ENCODE assay signal across 7 mouse cellular contexts in the genomic region with DNA sequence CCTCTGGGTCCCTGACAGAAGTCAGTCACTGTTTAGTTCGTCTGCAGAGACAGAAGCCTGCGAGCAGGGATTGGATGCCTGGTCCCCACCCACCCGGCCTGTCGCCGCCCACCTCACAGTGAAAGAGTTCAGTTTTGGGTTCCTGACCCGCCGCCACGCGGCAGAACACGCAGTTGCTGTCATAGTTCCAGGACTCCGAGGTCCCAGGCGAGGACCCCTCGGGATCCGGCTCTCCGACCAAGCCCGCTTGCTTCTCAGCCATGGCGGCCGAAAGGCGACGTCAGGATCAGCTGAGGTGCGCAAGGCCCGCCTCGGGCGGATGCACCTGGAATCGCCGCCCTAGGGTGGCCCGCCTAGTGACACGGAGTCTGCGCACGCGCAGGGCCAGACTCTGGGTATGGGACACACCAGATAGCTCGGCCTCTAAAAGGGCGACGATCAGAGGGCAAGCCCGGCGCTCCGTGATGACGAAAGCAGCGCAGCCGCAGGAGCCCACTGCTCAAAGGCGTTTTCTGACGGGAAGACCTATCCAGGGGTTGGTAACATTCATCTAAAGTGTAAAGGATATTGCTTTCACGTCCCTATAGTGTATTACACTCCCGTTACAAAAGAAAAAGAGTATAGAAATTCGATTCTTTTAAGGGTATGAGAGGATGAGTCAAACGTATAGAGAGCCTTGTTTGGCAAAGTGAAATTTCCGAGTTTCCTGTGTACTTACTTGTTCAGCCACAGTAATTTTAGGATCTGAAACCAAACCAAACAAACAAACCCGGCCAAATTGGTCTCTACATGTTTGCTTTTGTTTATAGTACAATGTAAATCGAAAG. TPM values are rescaled to one million over a fixed set of nuclear protein-coding genes. Genes with fewer than 3 reads are reported as not detected.
A peak's percentile ranks its signal among the peaks of the same experiment; 100 is the strongest.
DNase-seq lines count a peak whose midpoint lies in the region; ATAC-seq lines count a peak whose summit lies in the region.

No protein-coding gene starts in this region.

- peak overlapping the region; percentile 72 for H3K27ac ChIP-seq in embryonic facial prominence, embryonic 11.5 days (replicated peaks; ENCODE audit: low read depth, low read length)
- peak overlapping the region; percentile 90 for H3K27ac ChIP-seq in limb, embryonic 10.5 days
- H3K27ac ChIP-seq in midbrain, embryonic 13.5 days: peak overlapping the region; percentile 91

- H3K36me3 ChIP-seq in embryonic facial prominence, embryonic 11.5 days (replicated peaks; ENCODE audit: control insufficient read depth, insufficient read depth, low read depth, low read length): no peaks in the 10 kb centered on the region
- H3K36me3 ChIP-seq in limb, embryonic 10.5 days: no peaks in the 10 kb centered on the region
- H3K36me3 ChIP-seq in midbrain, embryonic 13.5 days: no peaks in the 10 kb centered on the region

- 1% methylated on average over 49 of the region's 49 CpGs for WGBS in embryonic facial prominence, embryonic 11.5 days
- 2% methylated on average over 49 of the region's 49 CpGs for WGBS in limb, embryonic 10.5 days
- 1% methylated on average over 49 of the region's 49 CpGs for WGBS in midbrain, embryonic 13.5 days

- H3K27me3 ChIP-seq in embryonic facial prominence, embryonic 11.5 days (ENCODE audit: control insufficient read depth, insufficient read depth, low read length): no peaks in the 10 kb centered on the region
- no peaks in the 10 kb centered on the region for H3K27me3 ChIP-seq in limb, embryonic 10.5 days (ENCODE audit: low read depth, poor library complexity, severe bottlenecking)
- no peaks in the 10 kb centered on the region for H3K27me3 ChIP-seq in midbrain, embryonic 13.5 days

- H3K9ac ChIP-seq in embryonic facial prominence, embryonic 11.5 days (replicated peaks; ENCODE audit: low read length): peak overlapping the region; percentile 75
- H3K9ac ChIP-seq in midbrain, embryonic 13.5 days (replicated peaks): peak overlapping the region; percentile 77

- H3K4me1 ChIP-seq in embryonic facial prominence, embryonic 11.5 days (ENCODE audit: control insufficient read depth, insufficient read depth, low read length): no peaks in the 10 kb centered on the region
- peaks cover 5% of the 10 kb centered on the region; the same call in 1 of the 2 replicates for H3K4me1 ChIP-seq in limb, embryonic 10.5 days
- peaks cover 11% of the 10 kb centered on the region for H3K4me1 ChIP-seq in midbrain, embryonic 13.5 days (replicated peaks)

- peak overlapping the region; percentile 60 for H3K4me2 ChIP-seq in embryonic facial prominence, embryonic 11.5 days (ENCODE audit: low read depth, low read length)
- peak overlapping the region; percentile 73 for H3K4me2 ChIP-seq in midbrain, embryonic 13.5 days (replicated peaks)

- no peaks in the 10 kb centered on the region for H3K9me3 ChIP-seq in embryonic facial prominence, embryonic 11.5 days (replicated peaks; ENCODE audit: control insufficient read depth, low read length)
- no peaks in the 10 kb centered on the region for H3K9me3 ChIP-seq in limb, embryonic 10.5 days (replicated peaks)
- H3K9me3 ChIP-seq in midbrain, embryonic 13.5 days: no peaks in the 10 kb centered on the region

- H3K4me3 ChIP-seq in embryonic facial prominence, embryonic 11.5 days (ENCODE audit: low read depth, low read length): peak overlapping the region; percentile 61
- H3K4me3 ChIP-seq in limb, embryonic 10.5 days: peak overlapping the region; percentile 61
- peak overlapping the region; percentile 64 for H3K4me3 ChIP-seq in midbrain, embryonic 13.5 days (replicated peaks)

- DNase-seq in adrenal gland, postnatal 14 days: peak; percentile 100
- peak; percentile 98 for DNase-seq in embryonic facial prominence, embryonic 11.5 days (ENCODE audit: low spot score)
- DNase-seq in kidney, adult 11 months: peak; percentile 99
- peak; percentile 97 for DNase-seq in limb, embryonic 10.5 days (ENCODE audit: low spot score)
- DNase-seq in spleen, adult 12 weeks (ENCODE audit: low spot score): peak; percentile 97

- peak; percentile 100 for ATAC-seq in embryonic facial prominence, embryonic 11.5 days (replicated peaks; ENCODE audit: insufficient number of reproducible peaks, low FRiP score, low TSS enrichment, low read depth)
- peak; percentile 93 for ATAC-seq in granulocyte monocyte progenitor cell, adult 5-6 weeks (replicated peaks; ENCODE audit: poor library complexity, severe bottlenecking)
- ATAC-seq in midbrain, embryonic 13.5 days: peak; percentile 100

RNA-seq across cellular contexts. Expression of a gene that starts 11.1 kb away (rescaled TPM):
- 44.5 and 47.1 TPM in 2 replicates for total RNA-seq in adrenal gland, postnatal 14 days (2021)
- polyA plus RNA-seq in embryonic facial prominence, embryonic 11.5 days (2014; fragmentation: Nextera tagmentation; extraction: Ambion mirVana): 16.2 and 18.5 TPM in 2 replicates
- 26.7 and 34.5 TPM in 2 replicates for total RNA-seq in granulocyte monocyte progenitor cell, adult 5-6 weeks (2014; fragmentation: Nextera tagmentation)
- 9.7 and 11.5 TPM in 2 replicates for total RNA-seq in granulocyte monocyte progenitor cell, adult 5-6 weeks (2017)
- 14.6 and 15.2 TPM in 2 replicates for polyA plus RNA-seq in limb, embryonic 10.5 days (2016; fragmentation: Nextera tagmentation; extraction: Ambion mirVana)
- polyA plus RNA-seq in midbrain, embryonic 13.5 days (2015; fragmentation: Nextera tagmentation; extraction: Ambion mirVana): 22.2 and 22.6 TPM in 2 replicates

RNA-seq across cellular contexts. Expression of a gene that starts 17.8 kb away (rescaled TPM):
- 10.3 and 10.8 TPM in 2 replicates for total RNA-seq in adrenal gland, postnatal 14 days (2021)
- 32.2 and 34.4 TPM in 2 replicates for polyA plus RNA-seq in embryonic facial prominence, embryonic 11.5 days (2014; fragmentation: Nextera tagmentation; extraction: Ambion mirVana)
- total RNA-seq in granulocyte monocyte progenitor cell, adult 5-6 weeks (2014; fragmentation: Nextera tagmentation): 18.9 and 24.3 TPM in 2 replicates
- 23.4 and 28.0 TPM in 2 replicates for total RNA-seq in granulocyte monocyte progenitor cell, adult 5-6 weeks (2017)
- 32.6 and 36.2 TPM in 2 replicates for polyA plus RNA-seq in limb, embryonic 10.5 days (2016; fragmentation: Nextera tagmentation; extraction: Ambion mirVana)
- 24.0 and 28.5 TPM in 2 replicates for polyA plus RNA-seq in midbrain, embryonic 13.5 days (2015; fragmentation: Nextera tagmentation; extraction: Ambion mirVana)

Comparison
In these comparisons a context has a peak if more than half of its experiments do, and no peak if none do; other contexts are left out.
1. Peak in every context shown above with its lines: DNase-seq, ATAC-seq, H3K4me3 ChIP-seq and H3K27ac ChIP-seq.